Mouse (Mus musculus): ENCODE measurements at regions not wholly inside any gene's neighbourhood (a gene's known extent, or its start where the extent isn't known, plus 50 kb on each side); places are given as distances from the start of the nearest gene placed in this dataset.

DNA sequence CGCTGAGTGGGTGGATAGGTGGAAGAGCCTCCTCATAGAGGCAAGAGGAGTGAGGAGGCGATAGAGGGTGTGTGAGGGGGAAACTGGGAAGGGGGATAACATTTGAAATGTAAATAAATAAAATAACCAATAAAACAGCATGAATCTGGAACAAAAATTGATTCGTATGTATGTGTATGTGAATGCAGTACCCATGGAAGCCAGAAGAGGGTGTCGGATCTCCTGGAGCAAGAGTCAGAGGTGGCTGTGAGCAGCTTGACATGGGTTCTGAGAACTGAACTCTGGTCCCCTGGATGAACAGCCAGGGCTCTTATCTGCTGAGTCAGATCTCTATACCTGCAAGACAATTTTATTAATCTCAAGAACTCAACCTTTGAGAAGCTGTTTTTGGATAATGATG is 81.4 kb downstream of the Tfap2b start:
- no peak for DNase-seq (ENCODE audit: low spot score in 2 of 2)

DNA sequence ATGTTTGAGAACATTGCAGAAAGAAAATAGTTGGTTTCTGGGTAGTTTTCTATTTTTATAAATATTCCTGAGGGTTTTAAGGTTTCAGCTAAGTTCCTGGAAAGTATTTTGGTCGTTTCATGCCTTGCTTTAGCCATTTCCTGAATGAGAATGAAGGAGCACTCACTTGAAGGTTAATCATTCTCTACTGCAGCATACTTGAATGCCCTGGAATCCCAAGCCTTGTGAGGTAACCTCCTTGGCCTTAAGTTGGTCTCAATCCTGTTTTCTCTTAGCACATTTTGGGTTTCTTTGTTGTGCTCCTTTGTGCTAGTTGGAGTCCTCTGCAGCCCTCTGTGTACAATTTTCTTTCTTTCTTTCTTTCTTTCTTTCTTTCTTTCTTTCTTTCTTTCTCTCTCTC is 112.9 kb downstream of the Tfap2b start:
- DNase-seq (ENCODE audit: low spot score in 2 of 2), result no peak

DNA sequence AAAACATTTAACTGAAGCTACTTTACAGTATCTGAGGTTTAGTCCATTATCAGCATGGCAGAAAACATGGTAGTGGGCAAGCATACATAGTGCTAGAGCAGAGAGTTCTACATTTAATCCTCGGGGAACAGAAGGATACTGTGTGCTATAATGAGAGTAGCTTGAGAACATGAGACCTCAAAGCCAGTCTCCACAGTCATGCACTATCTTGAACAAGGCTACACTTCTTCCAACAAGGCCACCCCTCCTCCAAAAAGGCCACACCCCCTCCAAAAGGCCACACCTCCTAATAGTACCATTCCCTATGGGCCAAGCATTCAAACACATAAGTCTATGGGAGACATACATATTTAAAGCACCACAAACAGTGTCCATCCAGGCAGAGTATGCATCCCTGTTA is 127.3 kb downstream of the Tfap2b start:
- DNase-seq (ENCODE audit: low spot score in 2 of 2), result no peak

DNA sequence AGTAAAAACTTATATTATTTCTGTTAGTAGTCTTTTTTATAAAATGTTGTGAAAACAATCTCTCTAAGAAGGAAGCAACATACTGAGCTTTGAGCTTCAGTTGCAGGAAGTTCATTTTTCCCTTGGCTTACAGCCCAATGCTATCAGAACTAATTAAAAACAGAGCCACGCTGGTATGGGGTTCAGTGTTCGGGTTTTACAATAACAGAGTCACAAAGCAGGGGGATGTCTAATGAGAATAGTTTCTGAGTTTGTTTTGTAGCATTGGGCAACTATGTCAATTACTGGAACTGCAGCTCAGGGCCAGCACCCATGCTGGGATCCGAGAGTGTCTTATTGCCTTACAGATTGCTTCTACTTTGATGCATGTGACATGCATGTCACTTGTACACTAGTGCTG is 128.5 kb downstream of the Tfap2b start:
- DNase-seq (ENCODE audit: low spot score in 2 of 2), result no peak

DNA sequence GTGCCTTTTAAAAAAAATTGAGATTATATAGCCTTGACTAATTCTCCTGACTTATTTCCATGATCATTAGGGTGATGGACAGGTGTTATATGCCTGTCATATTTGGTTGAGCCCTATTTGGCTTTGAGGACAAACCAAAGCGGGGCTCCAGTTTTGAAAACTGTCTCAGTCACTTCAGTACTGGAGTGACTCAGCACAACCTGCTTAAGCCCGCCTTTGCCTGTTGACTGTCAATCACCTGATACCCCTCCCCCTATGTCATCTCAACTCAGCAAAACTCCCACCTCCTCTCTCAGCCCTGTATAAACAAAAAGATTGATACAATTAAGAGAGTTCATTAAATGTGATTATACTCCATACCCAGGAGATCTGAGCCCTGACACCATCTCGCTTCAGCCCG is 135.7 kb downstream of the Tfap2b start:
- DNase-seq (ENCODE audit: low spot score in 2 of 2), result no peak

DNA sequence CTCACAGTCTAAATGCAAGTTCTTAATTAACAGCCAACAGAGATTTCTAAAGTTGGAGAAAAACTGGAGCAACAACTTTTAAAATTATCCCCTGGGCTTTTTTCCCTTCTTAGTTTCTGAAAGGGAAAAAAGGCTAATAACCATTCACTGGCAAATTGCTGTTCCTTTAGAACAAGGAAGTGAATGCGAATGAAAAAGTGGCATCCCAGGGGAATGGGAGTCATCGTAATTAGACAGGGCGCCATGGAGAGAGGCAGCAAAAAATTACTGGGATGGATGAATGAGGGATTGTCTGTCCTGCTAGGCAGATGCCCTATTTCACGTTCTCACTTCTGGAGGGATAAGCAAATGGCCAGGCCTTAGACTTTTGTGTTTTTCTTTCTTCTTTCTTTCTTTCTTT is 141.8 kb downstream of the Tfap2b start:
- DNase-seq (ENCODE audit: low spot score in 2 of 2), result no peak

DNA sequence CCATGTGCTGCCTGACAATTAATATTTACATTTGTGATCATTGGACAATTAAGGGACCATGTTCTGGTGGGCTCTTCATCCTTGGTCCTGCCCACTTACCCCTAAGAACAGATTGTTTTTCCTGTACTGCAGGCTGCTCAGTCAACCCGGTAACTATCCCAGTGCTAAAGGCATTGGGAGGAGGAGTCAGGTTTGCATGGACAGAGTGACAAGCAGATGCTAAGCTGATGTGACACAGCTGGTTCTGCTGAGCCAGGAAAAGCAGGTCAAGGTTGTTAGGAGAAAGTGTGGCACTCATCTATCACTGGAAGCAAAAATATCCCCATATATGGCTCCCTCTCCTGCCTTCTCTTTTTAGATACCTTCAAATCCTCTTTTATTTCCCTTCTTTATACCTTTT is 176.1 kb downstream of the Tfap2b start:
- no peak for DNase-seq (ENCODE audit: low spot score in 2 of 2)

DNA sequence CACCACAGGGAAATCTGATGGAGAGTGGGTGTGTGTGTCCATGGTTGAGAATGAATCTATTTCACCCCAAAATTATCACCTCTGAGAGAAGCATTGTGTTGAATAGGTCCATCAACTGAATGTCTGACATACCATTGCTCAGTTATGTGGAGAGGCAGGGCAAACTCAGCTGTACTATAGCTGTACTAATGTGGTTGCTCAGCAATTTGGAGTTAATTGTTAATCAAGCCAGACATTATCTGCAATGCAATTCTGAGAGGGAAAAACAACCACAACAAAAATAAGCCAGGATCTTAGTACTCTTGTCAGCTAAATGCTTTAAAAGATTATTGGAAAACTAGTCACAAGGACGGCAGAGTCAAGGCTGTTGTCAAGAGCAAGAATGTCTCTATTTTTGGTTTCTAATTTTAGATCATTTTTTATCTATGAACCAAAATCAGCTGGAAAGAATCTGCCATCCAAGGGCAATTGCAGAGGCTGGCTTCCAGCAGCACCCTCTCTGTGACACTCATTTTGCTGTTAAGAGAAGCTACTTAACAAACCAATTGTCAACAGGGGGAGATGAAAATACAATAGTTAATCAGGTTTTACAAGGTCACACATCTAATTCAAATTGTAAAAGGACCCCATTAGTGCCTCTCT is 180.3 kb downstream of the Tfap2b start:
- DNase-seq (ENCODE audit: low spot score in 2 of 2), result no peak

DNA sequence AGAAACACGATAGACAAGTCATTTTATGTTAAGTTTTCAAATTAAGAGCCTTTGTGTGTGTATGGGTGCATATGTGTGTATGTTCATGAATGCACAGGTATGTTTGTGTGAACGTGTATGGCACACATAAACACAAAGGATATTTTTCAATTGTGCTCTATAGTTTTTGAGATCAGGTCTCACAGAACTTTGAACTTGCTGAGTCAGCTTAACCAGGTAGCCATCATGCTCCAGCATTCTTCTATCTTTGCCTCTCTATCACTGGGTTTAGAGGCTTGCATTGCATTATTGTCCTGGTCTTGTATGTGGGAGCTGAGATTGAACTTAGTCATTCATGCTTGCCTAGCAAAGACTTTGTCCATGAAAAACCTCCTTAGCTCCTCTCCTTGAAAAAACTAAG is 198.8 kb downstream of the Tfap2b start:
- no peak for DNase-seq (ENCODE audit: low spot score in 2 of 2)

DNA sequence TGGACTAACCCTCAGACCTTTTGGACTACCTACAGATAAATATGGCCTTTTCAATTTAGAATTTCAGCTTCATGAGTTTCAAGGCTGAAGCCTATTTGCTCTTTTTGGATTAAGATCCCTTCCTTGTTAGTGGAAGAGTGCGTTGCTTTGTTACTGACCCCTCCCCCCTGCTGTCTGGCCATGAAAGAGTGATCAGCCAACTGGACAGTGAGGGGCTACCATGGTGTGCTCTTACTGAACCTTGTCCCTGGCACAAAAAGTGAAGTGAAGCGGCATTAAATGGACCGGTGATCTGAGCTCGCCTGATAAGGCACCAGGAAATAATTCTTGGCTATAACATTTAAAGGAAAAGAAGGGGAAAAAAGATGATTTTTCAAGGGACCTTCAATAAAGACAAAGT is 203.6 kb downstream of the Tfap2b start:
- DNase-seq (ENCODE audit: low spot score in 2 of 2), result no peak

DNA sequence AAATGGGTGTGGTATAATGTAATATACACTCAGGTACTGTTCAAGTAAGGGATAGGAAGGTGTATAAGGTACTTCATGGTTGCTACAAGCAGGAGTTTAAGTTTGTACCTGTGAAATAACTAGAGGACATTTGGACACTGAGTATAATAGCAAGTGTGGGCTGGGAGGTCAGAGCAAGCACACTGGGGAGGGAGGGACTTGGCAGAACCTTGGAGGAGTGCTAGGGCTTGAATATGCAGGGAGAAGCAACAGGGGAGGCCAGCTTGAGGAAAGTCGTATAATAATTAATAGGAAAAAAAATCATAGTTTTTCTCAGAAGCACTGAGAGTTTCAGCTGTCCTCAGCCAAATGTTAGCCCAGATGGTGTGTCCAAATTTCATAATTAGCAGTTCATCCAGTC is 212.4 kb downstream of the Tfap2b start:
- no peak for DNase-seq (ENCODE audit: low spot score in 2 of 2)

DNA sequence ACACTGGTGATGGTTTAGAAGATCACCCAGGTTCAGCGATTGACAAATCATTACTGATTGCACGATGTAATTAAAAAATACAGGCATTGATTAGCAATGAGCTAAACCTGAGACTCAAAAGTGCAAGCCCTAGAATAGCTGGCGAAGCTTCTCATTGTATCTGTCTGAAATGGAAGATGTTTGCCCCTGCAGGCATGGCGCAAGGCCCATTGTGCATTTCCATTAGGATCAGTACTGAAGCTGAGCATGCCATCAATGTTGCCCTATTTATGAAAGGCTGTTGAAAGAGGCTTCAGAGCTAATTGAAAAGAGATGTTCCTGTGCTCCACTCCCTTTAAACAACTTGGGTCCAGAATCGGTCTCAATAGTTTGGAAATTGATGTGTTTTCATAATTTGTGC is 242.1 kb downstream of the Tfap2b start:
- DNase-seq (ENCODE audit: low spot score in 2 of 2), result no peak

DNA sequence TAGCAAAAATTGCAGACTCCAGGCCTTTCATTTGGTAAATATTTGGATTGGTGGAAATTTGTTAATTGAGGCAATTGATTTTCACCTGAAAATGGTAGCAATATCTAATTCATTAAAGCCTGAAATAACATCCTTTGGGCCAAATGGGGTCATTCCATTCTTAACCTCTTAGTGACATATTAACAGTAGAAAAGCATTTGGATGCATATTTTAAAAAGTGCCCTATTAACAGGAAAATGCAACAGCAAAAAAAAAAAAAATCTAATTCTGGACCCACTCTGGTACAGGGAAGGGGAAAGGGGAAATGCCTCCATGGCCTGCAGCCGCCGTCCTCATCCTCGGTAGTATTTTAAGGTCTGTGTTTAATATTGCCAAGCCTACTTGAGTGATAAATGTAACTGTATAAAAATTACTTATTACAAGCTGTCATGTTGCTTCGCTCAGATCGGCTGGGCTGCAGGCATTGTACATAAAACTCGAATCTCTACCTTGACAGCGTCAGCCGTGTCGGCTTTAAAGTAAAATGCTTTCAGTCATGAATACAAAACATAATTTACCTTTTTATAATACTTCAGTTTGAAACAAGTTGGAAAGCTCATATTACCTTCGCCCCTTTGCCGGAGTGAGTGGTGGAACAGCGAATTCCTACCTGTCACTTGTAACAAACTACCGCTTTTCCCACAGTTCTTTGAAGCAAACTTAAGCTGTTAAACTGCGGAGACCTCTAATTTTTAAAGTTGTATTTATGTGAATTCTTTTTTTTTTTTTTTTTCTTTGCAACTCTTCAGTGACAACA is 250.1 kb downstream of the Tfap2b start:
- no peak for DNase-seq (ENCODE audit: low spot score in 2 of 2)

DNA sequence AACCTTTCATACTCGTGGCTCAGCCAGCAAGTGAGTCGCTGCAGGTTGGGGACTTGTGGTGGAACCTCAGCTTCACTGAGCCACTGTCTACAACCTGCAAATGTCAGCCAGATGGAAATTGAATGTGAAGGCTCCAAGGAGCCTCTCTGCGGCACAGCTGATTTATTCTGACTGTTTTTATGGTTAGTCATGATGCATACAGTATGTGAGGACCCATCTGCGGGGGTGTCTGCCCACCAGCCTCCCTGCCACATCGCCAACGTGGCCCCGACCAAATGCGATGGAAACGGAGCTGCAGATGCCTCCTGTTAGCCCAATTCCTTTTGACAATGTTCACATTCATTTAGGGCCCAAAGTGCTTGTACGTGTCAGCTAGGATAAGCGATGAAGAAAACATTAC is 251.2 kb downstream of the Tfap2b start:
- peak; percentile 19 for DNase-seq (ENCODE audit: low spot score in 2 of 2)

DNA sequence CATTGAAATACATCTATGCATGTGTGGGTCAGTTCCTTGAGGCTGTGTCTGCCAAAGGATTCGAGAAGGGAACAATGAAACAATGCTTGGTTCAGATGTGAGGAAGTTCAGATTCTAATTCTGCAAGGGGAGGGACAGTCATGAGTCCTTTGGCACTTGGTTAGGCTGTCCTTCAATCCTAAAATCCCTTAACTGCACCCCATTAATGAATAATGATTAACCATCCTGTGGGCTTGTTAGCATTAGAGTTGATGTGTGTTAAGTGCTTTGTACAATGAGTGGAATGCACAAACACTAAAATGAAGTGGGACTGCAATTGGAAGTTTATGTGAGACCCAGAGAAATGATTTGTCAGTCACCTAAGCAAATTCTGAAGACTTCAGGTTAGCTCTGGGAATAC is 264.8 kb downstream of the Tfap2b start:
- DNase-seq (ENCODE audit: low spot score in 2 of 2), result no peak
